Mouse (Mus musculus): ENCODE measurements around the gene Slc5a1. TPM values are rescaled to one million over a fixed set of nuclear protein-coding genes. Genes with fewer than 3 reads are reported as not detected.

Slc5a1 gene
- polyA plus RNA-seq (2015; fragmentation: Illumina TruSeq; extraction: RNeasy Lipid Tissue Mini Kit (QIAGEN cat#74804); ENCODE audit: insufficient read depth, low replicate concordance), result not detected

GRCm38 (mm10) chr5:33104025-33104481 lies at the start of gene Slc5a1:
Gene Slc5a1 (plus strand): TSS chr5:33104219.

Other genes with a start within 250 kb of the Slc5a1 start
- 33.1 TPM for gene Prr14l, start 250.0 kb upstream of the Slc5a1 start, polyA plus RNA-seq (2015; fragmentation: Illumina TruSeq; extraction: RNeasy Lipid Tissue Mini Kit (QIAGEN cat#74804); ENCODE audit: insufficient read depth, low replicate concordance)
- 43.6 TPM for gene Depdc5, start 240.5 kb upstream of the Slc5a1 start, polyA plus RNA-seq (2015; fragmentation: Illumina TruSeq; extraction: RNeasy Lipid Tissue Mini Kit (QIAGEN cat#74804); ENCODE audit: insufficient read depth, low replicate concordance)
- 299 TPM for gene Ywhah, start 85.4 kb upstream of the Slc5a1 start, polyA plus RNA-seq (2015; fragmentation: Illumina TruSeq; extraction: RNeasy Lipid Tissue Mini Kit (QIAGEN cat#74804); ENCODE audit: insufficient read depth, low replicate concordance)
- 4.8 TPM for gene Spon2, start 114.2 kb downstream of the Slc5a1 start, polyA plus RNA-seq (2015; fragmentation: Illumina TruSeq; extraction: RNeasy Lipid Tissue Mini Kit (QIAGEN cat#74804); ENCODE audit: insufficient read depth, low replicate concordance)
- 88.5 TPM for gene Ctbp1, start 170.8 kb downstream of the Slc5a1 start, polyA plus RNA-seq (2015; fragmentation: Illumina TruSeq; extraction: RNeasy Lipid Tissue Mini Kit (QIAGEN cat#74804); ENCODE audit: insufficient read depth, low replicate concordance)
- gene Maea, start 231.3 kb downstream of the Slc5a1 start, polyA plus RNA-seq (2015; fragmentation: Illumina TruSeq; extraction: RNeasy Lipid Tissue Mini Kit (QIAGEN cat#74804); ENCODE audit: insufficient read depth, low replicate concordance), result 44.0 TPM

Data from spleen, adult 10 weeks (tissue).